Mouse (Mus musculus) B cell, adult 2 months (primary cell): ENCODE data around the gene Marcks.
"Not testable (repeated sequence)": the region's sequence is repeated elsewhere in the genome, so short reads cannot be mapped to it uniquely, and the experiment has no call there.

ENCODE experiments used
- DNase-seq, 2 experiments: peaks; one replicate each; pipeline ENCODE4 v3.0.0; 2022

Gene Marcks

GRCm38 (mm10) chr10:37135951-37136751, 2.6 kb downstream of the Marcks start:
- DNase-seq: no peak

- no peak for DNase-seq
These were observed 4.6 kb downstream of the Marcks start for GRCm38 (mm10) chr10:37133876-37134708.

GRCm38 (mm10) chr10:37132671-37133070, 6.0 kb downstream of the Marcks start:
- DNase-seq: no peak

GRCm38 (mm10) chr10:37129652-37130051, 9.1 kb downstream of the Marcks start:
- no peak for DNase-seq

GRCm38 (mm10) chr10:37115329-37115728, 23.4 kb downstream of the Marcks start:
- DNase-seq: no peak

- no peak for DNase-seq
These were observed 25.9 kb downstream of the Marcks start for GRCm38 (mm10) chr10:37112812-37113211.

GRCm38 (mm10) chr10:37112362-37112761, 26.4 kb downstream of the Marcks start:
- no peak for DNase-seq

- no peak for DNase-seq
These were observed 27.3 kb downstream of the Marcks start for GRCm38 (mm10) chr10:37111432-37111831.

- no peak for DNase-seq
These were observed 31.7 kb downstream of the Marcks start for GRCm38 (mm10) chr10:37106871-37107627.

GRCm38 (mm10) chr10:37106303-37106702, 32.4 kb downstream of the Marcks start:
- DNase-seq: no peak

- DNase-seq: no peak
These were observed 36.3 kb downstream of the Marcks start for GRCm38 (mm10) chr10:37102227-37103080.

GRCm38 (mm10) chr10:37101733-37102132, 37.0 kb downstream of the Marcks start:
- DNase-seq: no peak

- no peak for DNase-seq
These were observed 42.2 kb downstream of the Marcks start for GRCm38 (mm10) chr10:37096529-37096928.

- DNase-seq: no peak
These were observed 42.9 kb downstream of the Marcks start for GRCm38 (mm10) chr10:37095803-37096202.

GRCm38 (mm10) chr10:37093306-37093705, 45.4 kb downstream of the Marcks start:
- DNase-seq: no peak

GRCm38 (mm10) chr10:37090411-37090810, 48.3 kb downstream of the Marcks start:
- DNase-seq: no peak

- DNase-seq: not testable (repeated sequence)
These were observed 54.6 kb downstream of the Marcks start for GRCm38 (mm10) chr10:37084071-37084470.
